Mouse (Mus musculus) MEL (cell line): Measurements from ENCODE around the gene Ccdc114.

Experiments
- CHD2 ChIP-seq: IDR thresholded peaks from 2 replicates; pipeline ENCODE4 v1.6.1; 2011; ENCODE audit warnings: low read length, improper control_type of control experiment
- CTCF ChIP-seq, 3 experiments: IDR thresholded peaks in 2 of 3; conservative IDR thresholded peaks in 1 of 3; 2 replicates each; pipeline ENCODE4 v1.5.1; 2011 to 2012; ENCODE audit warnings: low read length in 3 of 3, low read depth in 2 of 3, mild to moderate bottlenecking in 2 of 3, improper control_type of control experiment in 1 of 3, inconsistent platforms in 1 of 3, mixed read lengths in 1 of 3, moderate library complexity in 1 of 3; ENCODE audit not compliant: control insufficient read depth in 1 of 3, insufficient read depth in 1 of 3, poor library complexity in 1 of 3, severe bottlenecking in 1 of 3
- MYC ChIP-seq: IDR thresholded peaks from 2 replicates; pipeline ENCODE4 v1.6.1; 2011; ENCODE audit warnings: low read depth, mild to moderate bottlenecking, low read length, improper control_type of control experiment, moderate library complexity
- USF1 ChIP-seq: IDR thresholded peaks from 2 replicates; pipeline ENCODE4 v1.6.1; 2014; ENCODE audit warnings: low read depth, mild to moderate bottlenecking, inconsistent platforms, low read length, improper control_type of control experiment, moderate library complexity
- ZNF384 ChIP-seq: IDR thresholded peaks from 2 replicates; pipeline ENCODE4 v1.6.1; 2012; ENCODE audit warnings: low read depth, mild to moderate bottlenecking, inconsistent platforms, low read length, improper control_type of control experiment

- TF ChIP-seq MYC (no peak), CHD2 (no peak), CTCF (IDR thresholded peaks at IDR 0.05 in 2 of 3, conservative IDR thresholded peaks at IDR 0.05 in 1 of 3; ENCODE audit: control insufficient read depth in 1 of 3, insufficient read depth in 1 of 3, low read depth in 2 of 3, low read length in 3 of 3, poor library complexity in 1 of 3, severe bottlenecking in 1 of 3) (no peak), ZNF384 (no peak), USF1 (no peak)
These were observed 50.6 kb downstream of the Ccdc114 start for GRCm38 (mm10) chr7:45974512-45974911.
